Mouse (Mus musculus): Measurements from ENCODE around the gene Ethe1. TPM values are rescaled to one million over a fixed set of nuclear protein-coding genes. Genes with fewer than 3 reads are reported as not detected.
"Not testable (repeated sequence)": the region's sequence is repeated elsewhere in the genome, so short reads cannot be mapped to it uniquely, and the experiment has no call there.

The Ethe1 gene
- polyA plus RNA-seq, 1 experiment = 13.4 TPM

GRCm38 (mm10) chr7:24610879-24611494, 23.6 kb downstream of the Ethe1 start:
- no peaks in the 10 kb centered on the region for H3K9me3 ChIP-seq (replicated peaks; ENCODE audit: control insufficient read depth, insufficient read depth, low read length, poor library complexity, severe bottlenecking)
- no peaks in the 10 kb centered on the region for H3K27me3 ChIP-seq (ENCODE audit: control insufficient read depth, insufficient read depth, low read length, poor library complexity, severe bottlenecking)
- peak overlapping the region; percentile 32 for H3K9ac ChIP-seq (ENCODE audit: low read depth, poor library complexity, severe bottlenecking)
- no peak overlapping the region for H3K27ac ChIP-seq (ENCODE audit: insufficient read depth, low read length)
- peak overlapping the region; percentile 73 for H3K4me3 ChIP-seq (ENCODE audit: low read depth, low read length)
- peak; percentile 43 for TF ChIP-seq POLR2A (IDR thresholded peaks at IDR 0.05; ENCODE audit: insufficient read depth, low read length)
- no peak for TF ChIP-seq EP300 (IDR thresholded peaks at IDR 0.05; ENCODE audit: insufficient read depth, low read depth, low read length)
- H3K36me3 ChIP-seq (ENCODE audit: control insufficient read depth, insufficient read depth, low read length, poor library complexity, severe bottlenecking) = no peaks in the 10 kb centered on the region
- peaks cover 2% of the 10 kb centered on the region for H3K4me1 ChIP-seq (ENCODE audit: control insufficient read depth, insufficient read depth, low read length)

GRCm38 (mm10) chr7:24611709-24612108, 24.4 kb downstream of the Ethe1 start:
- TF ChIP-seq POLR2A (IDR thresholded peaks at IDR 0.05; ENCODE audit: insufficient read depth, low read length) = no peak
- no peak for TF ChIP-seq CTCF (IDR thresholded peaks at IDR 0.05; ENCODE audit: low read depth, low read length)
- no peak for TF ChIP-seq EP300 (IDR thresholded peaks at IDR 0.05; ENCODE audit: insufficient read depth, low read depth, low read length)
- Histone ChIP-seq H3K4me1 (ENCODE audit: control insufficient read depth, insufficient read depth, low read length) (peaks cover 2% of the 10 kb centered on the region), H3K9ac (ENCODE audit: low read depth, poor library complexity, severe bottlenecking) (0 out of 2 replicates have a peak overlapping the region, but pooled peaks have one; percentile 32), H3K27me3 (ENCODE audit: control insufficient read depth, insufficient read depth, low read length, poor library complexity, severe bottlenecking) (no peaks in the 10 kb centered on the region), H3K36me3 (ENCODE audit: control insufficient read depth, insufficient read depth, low read length, poor library complexity, severe bottlenecking) (no peaks in the 10 kb centered on the region), H3K27ac (ENCODE audit: insufficient read depth, low read length) (no peak overlapping the region), H3K4me3 (ENCODE audit: low read depth, low read length) (peak overlapping the region; percentile 73), H3K9me3 (replicated peaks; ENCODE audit: control insufficient read depth, insufficient read depth, low read length, poor library complexity, severe bottlenecking) (no peaks in the 10 kb centered on the region)

GRCm38 (mm10) chr7:24612308-24612910, 25.1 kb downstream of the Ethe1 start:
- H3K4me1 ChIP-seq (ENCODE audit: control insufficient read depth, insufficient read depth, low read length) = peaks cover 2% of the 10 kb centered on the region
- H3K9me3 ChIP-seq (replicated peaks; ENCODE audit: control insufficient read depth, insufficient read depth, low read length, poor library complexity, severe bottlenecking) = no peaks in the 10 kb centered on the region
- no peaks in the 10 kb centered on the region for H3K36me3 ChIP-seq (ENCODE audit: control insufficient read depth, insufficient read depth, low read length, poor library complexity, severe bottlenecking)
- no peak overlapping the region for H3K27ac ChIP-seq (ENCODE audit: insufficient read depth, low read length)
- no peaks in the 10 kb centered on the region for H3K27me3 ChIP-seq (ENCODE audit: control insufficient read depth, insufficient read depth, low read length, poor library complexity, severe bottlenecking)
- H3K4me3 ChIP-seq (ENCODE audit: low read depth, low read length) = peak overlapping the region; percentile 29
- TF ChIP-seq CTCF (IDR thresholded peaks at IDR 0.05; ENCODE audit: low read depth, low read length) (no peak), EP300 (IDR thresholded peaks at IDR 0.05; ENCODE audit: insufficient read depth, low read depth, low read length) (peak; percentile 88), POLR2A (IDR thresholded peaks at IDR 0.05; ENCODE audit: insufficient read depth, low read length) (no peak)
- H3K9ac ChIP-seq (ENCODE audit: low read depth, poor library complexity, severe bottlenecking) = no peak overlapping the region

- no peaks in the 10 kb centered on the region for H3K27me3 ChIP-seq (ENCODE audit: control insufficient read depth, insufficient read depth, low read length, poor library complexity, severe bottlenecking)
- no peak overlapping the region for H3K27ac ChIP-seq (ENCODE audit: insufficient read depth, low read length)
- no peaks in the 10 kb centered on the region for H3K9me3 ChIP-seq (replicated peaks; ENCODE audit: control insufficient read depth, insufficient read depth, low read length, poor library complexity, severe bottlenecking)
- H3K4me1 ChIP-seq (ENCODE audit: control insufficient read depth, insufficient read depth, low read length) = peaks cover 2% of the 10 kb centered on the region
- H3K36me3 ChIP-seq (ENCODE audit: control insufficient read depth, insufficient read depth, low read length, poor library complexity, severe bottlenecking) = no peaks in the 10 kb centered on the region
- no peak overlapping the region for H3K4me3 ChIP-seq (ENCODE audit: low read depth, low read length)
- H3K9ac ChIP-seq (ENCODE audit: low read depth, poor library complexity, severe bottlenecking) = no peak overlapping the region
- TF ChIP-seq CTCF (IDR thresholded peaks at IDR 0.05; ENCODE audit: low read depth, low read length) (no peak), EP300 (IDR thresholded peaks at IDR 0.05; ENCODE audit: insufficient read depth, low read depth, low read length) (no peak), POLR2A (IDR thresholded peaks at IDR 0.05; ENCODE audit: insufficient read depth, low read length) (no peak)
Observed at GRCm38 (mm10) chr7:24614816-24615215, 27.5 kb downstream of the Ethe1 start.

GRCm38 (mm10) chr7:24617763-24618162, 30.4 kb downstream of the Ethe1 start:
- Histone ChIP-seq H3K9ac (ENCODE audit: low read depth, poor library complexity, severe bottlenecking) (no peak overlapping the region), H3K4me1 (ENCODE audit: control insufficient read depth, insufficient read depth, low read length) (peaks cover 2% of the 10 kb centered on the region), H3K27me3 (ENCODE audit: control insufficient read depth, insufficient read depth, low read length, poor library complexity, severe bottlenecking) (no peaks in the 10 kb centered on the region), H3K27ac (ENCODE audit: insufficient read depth, low read length) (no peak overlapping the region), H3K4me3 (ENCODE audit: low read depth, low read length) (no peak overlapping the region), H3K9me3 (replicated peaks; ENCODE audit: control insufficient read depth, insufficient read depth, low read length, poor library complexity, severe bottlenecking) (no peaks in the 10 kb centered on the region), H3K36me3 (ENCODE audit: control insufficient read depth, insufficient read depth, low read length, poor library complexity, severe bottlenecking) (no peaks in the 10 kb centered on the region)
- TF ChIP-seq POLR2A (IDR thresholded peaks at IDR 0.05; ENCODE audit: insufficient read depth, low read length) (no peak), CTCF (IDR thresholded peaks at IDR 0.05; ENCODE audit: low read depth, low read length) (no peak), EP300 (IDR thresholded peaks at IDR 0.05; ENCODE audit: insufficient read depth, low read depth, low read length) (no peak)

- not testable (repeated sequence) for H3K27me3 ChIP-seq (ENCODE audit: control insufficient read depth, insufficient read depth, low read length, poor library complexity, severe bottlenecking); H3K27ac ChIP-seq (ENCODE audit: insufficient read depth, low read length); H3K36me3 ChIP-seq (ENCODE audit: control insufficient read depth, insufficient read depth, low read length, poor library complexity, severe bottlenecking); H3K4me3 ChIP-seq (ENCODE audit: low read depth, low read length); H3K9me3 ChIP-seq (replicated peaks; ENCODE audit: control insufficient read depth, insufficient read depth, low read length, poor library complexity, severe bottlenecking); H3K4me1 ChIP-seq (ENCODE audit: control insufficient read depth, insufficient read depth, low read length); H3K9ac ChIP-seq (ENCODE audit: low read depth, poor library complexity, severe bottlenecking)
Observed at GRCm38 (mm10) chr7:24618374-24618773, 31.0 kb downstream of the Ethe1 start.

Data from ES-Bruce4 (cell line).